8 mouse cellular contexts compared by ENCODE assay signal in genomic region chr10:82811855-82812431, GRCm38 (mm10). TPM values are rescaled to one million over a fixed set of nuclear protein-coding genes. Genes with fewer than 3 reads are reported as not detected.
DNase-seq lines count a peak whose midpoint lies in the region; ATAC-seq and TF ChIP-seq lines count a peak whose summit lies in the region.

No protein-coding gene starts in this region.

- no peaks in the 10 kb centered on the region for H3K4me1 ChIP-seq in intestine, embryonic 16.5 days (ENCODE audit: control insufficient read depth, insufficient read depth, low read length)
- peaks cover 27% of the 10 kb centered on the region for H3K4me1 ChIP-seq in limb, embryonic 13.5 days
- H3K4me1 ChIP-seq in midbrain, embryonic 14.5 days (ENCODE audit: control insufficient read depth, insufficient read depth, low read length), result peaks cover 4% of the 10 kb centered on the region; the same call in 1 of the 2 replicates
- H3K4me1 ChIP-seq in small intestine, adult 2 months (ENCODE audit: control insufficient read depth, insufficient read depth, insufficient read length, low read length), result peaks cover under 1% of the 10 kb centered on the region

- 7% methylated on average over 35 of the region's 52 CpGs for WGBS in intestine, embryonic 16.5 days
- WGBS in limb, embryonic 13.5 days, result 7% methylated on average over 33 of the region's 52 CpGs
- 4% methylated on average over 50 of the region's 52 CpGs for WGBS in midbrain, embryonic 14.5 days
- WGBS in small intestine, adult 2 months, result 6% methylated on average over 43 of the region's 52 CpGs

- H3K9me3 ChIP-seq in intestine, embryonic 16.5 days (ENCODE audit: control insufficient read depth, low read length), result no peaks in the 10 kb centered on the region
- no peaks in the 10 kb centered on the region for H3K9me3 ChIP-seq in limb, embryonic 13.5 days
- no peaks in the 10 kb centered on the region for H3K9me3 ChIP-seq in midbrain, embryonic 14.5 days (ENCODE audit: control insufficient read depth, low read length)

- peak; percentile 78 for ATAC-seq in granulocyte monocyte progenitor cell, adult 5-6 weeks (replicated peaks; ENCODE audit: poor library complexity, severe bottlenecking)
- ATAC-seq in intestine, embryonic 16.5 days, result peak; percentile 85
- ATAC-seq in limb, embryonic 13.5 days (ENCODE audit: low FRiP score, low read depth), result peak; percentile 60
- peak; percentile 80; the same call in 1 of the 2 replicates for ATAC-seq in midbrain, embryonic 14.5 days (ENCODE audit: low FRiP score, low TSS enrichment)

- no peaks in the 10 kb centered on the region for H3K27me3 ChIP-seq in intestine, embryonic 16.5 days (replicated peaks; ENCODE audit: control insufficient read depth, insufficient read depth, low read length)
- no peaks in the 10 kb centered on the region for H3K27me3 ChIP-seq in limb, embryonic 13.5 days
- H3K27me3 ChIP-seq in midbrain, embryonic 14.5 days (ENCODE audit: control insufficient read depth, insufficient read depth, low read length), result no peaks in the 10 kb centered on the region
- no peaks in the 10 kb centered on the region for H3K27me3 ChIP-seq in small intestine, adult 2 months (ENCODE audit: control insufficient read depth, insufficient read depth, low read length)

- peak overlapping the region; percentile 82 for H3K4me2 ChIP-seq in intestine, embryonic 16.5 days (ENCODE audit: low read depth, low read length)
- peak overlapping the region; percentile 70 for H3K4me2 ChIP-seq in limb, embryonic 13.5 days (replicated peaks)
- peak overlapping the region; percentile 58 for H3K4me2 ChIP-seq in midbrain, embryonic 14.5 days (ENCODE audit: low read length)

- no peaks in the 10 kb centered on the region for H3K36me3 ChIP-seq in intestine, embryonic 16.5 days (ENCODE audit: control insufficient read depth, insufficient read depth, low read length)
- no peaks in the 10 kb centered on the region for H3K36me3 ChIP-seq in limb, embryonic 13.5 days
- H3K36me3 ChIP-seq in midbrain, embryonic 14.5 days (ENCODE audit: control insufficient read depth, insufficient read depth, low read length), result no peaks in the 10 kb centered on the region
- H3K36me3 ChIP-seq in small intestine, adult 2 months (ENCODE audit: control insufficient read depth, insufficient read depth, low read length), result no peaks in the 10 kb centered on the region

- DNase-seq in adrenal gland, postnatal 14 days, result peak; percentile 90
- peak; percentile 52 for DNase-seq in embryo, embryonic 11.5 days (ENCODE audit: low read depth, low spot score)
- peak; percentile 89 for DNase-seq in midbrain, embryonic 14.5 days
- no peak for DNase-seq in adipocyte (ENCODE audit: low spot score)

- no peak overlapping the region for H3K27ac ChIP-seq in intestine, embryonic 16.5 days (ENCODE audit: low read length)
- H3K27ac ChIP-seq in limb, embryonic 13.5 days, result no peak overlapping the region
- H3K27ac ChIP-seq in midbrain, embryonic 14.5 days (replicated peaks; ENCODE audit: low read depth, low read length), result no peak overlapping the region
- H3K27ac ChIP-seq in small intestine, adult 2 months (ENCODE audit: insufficient read depth, low read depth, low read length), result no peak overlapping the region

- H3K9ac ChIP-seq in intestine, embryonic 16.5 days (ENCODE audit: low read depth, low read length), result peak overlapping the region; percentile 69
- peak overlapping the region; percentile 65 for H3K9ac ChIP-seq in limb, embryonic 13.5 days
- peak overlapping the region; percentile 48; the same call in 1 of the 2 replicates for H3K9ac ChIP-seq in midbrain, embryonic 14.5 days (replicated peaks; ENCODE audit: low read length)

- H3K4me3 ChIP-seq in intestine, embryonic 16.5 days (ENCODE audit: low read length), result peak overlapping the region; percentile 56
- H3K4me3 ChIP-seq in limb, embryonic 13.5 days, result peak overlapping the region; percentile 54
- peak overlapping the region; percentile 46 for H3K4me3 ChIP-seq in midbrain, embryonic 14.5 days (replicated peaks; ENCODE audit: low read depth, low read length)
- peak overlapping the region; percentile 70 for H3K4me3 ChIP-seq in small intestine, adult 2 months (ENCODE audit: low read depth, low read length)

- TF ChIP-seq POLR2A in small intestine, adult 2 months (IDR thresholded peaks at IDR 0.05; ENCODE audit: low read depth, low read length), result no peak

- TF ChIP-seq CTCF in small intestine, adult 2 months (IDR thresholded peaks at IDR 0.05; ENCODE audit: extremely low read depth, insufficient read length, insufficient replicate concordance, low read depth, low read length), result peak; percentile 72

RNA-seq across cellular contexts. Expression of gene Txnrd1, which starts 21.8 kb away (rescaled TPM):
- total RNA-seq in adrenal gland, postnatal 14 days (2021), result 106 and 115 TPM in 2 replicates
- total RNA-seq in granulocyte monocyte progenitor cell, adult 5-6 weeks (2014; fragmentation: Nextera tagmentation), result 59.2 and 69.7 TPM in 2 replicates
- total RNA-seq in granulocyte monocyte progenitor cell, adult 5-6 weeks (2017), result 85.1 and 91.5 TPM in 2 replicates
- polyA plus RNA-seq in intestine, embryonic 16.5 days (2015; fragmentation: Nextera tagmentation; extraction: Ambion mirVana), result 107 and 108 TPM in 2 replicates
- 105 and 116 TPM in 2 replicates for polyA plus RNA-seq in limb, embryonic 13.5 days (2015; fragmentation: Nextera tagmentation; extraction: Ambion mirVana)
- polyA plus RNA-seq in midbrain, embryonic 14.5 days (2014; fragmentation: Nextera tagmentation; extraction: Ambion mirVana), result 118 and 150 TPM in 2 replicates
- polyA plus RNA-seq in small intestine, adult 2 months (2012; rRNA removed), result 58.6 and 69.4 TPM in 2 replicates

RNA-seq across cellular contexts. Expression of gene Nfyb, which starts 48.0 kb away (rescaled TPM):
- total RNA-seq in adrenal gland, postnatal 14 days (2021), result 20.3 and 25.2 TPM in 2 replicates
- total RNA-seq in granulocyte monocyte progenitor cell, adult 5-6 weeks (2014; fragmentation: Nextera tagmentation), result 27.2 and 41.6 TPM in 2 replicates
- 68.1 and 75.2 TPM in 2 replicates for total RNA-seq in granulocyte monocyte progenitor cell, adult 5-6 weeks (2017)
- polyA plus RNA-seq in intestine, embryonic 16.5 days (2015; fragmentation: Nextera tagmentation; extraction: Ambion mirVana), result 31.4 and 34.7 TPM in 2 replicates
- 53.4 and 60.5 TPM in 2 replicates for polyA plus RNA-seq in limb, embryonic 13.5 days (2015; fragmentation: Nextera tagmentation; extraction: Ambion mirVana)
- polyA plus RNA-seq in midbrain, embryonic 14.5 days (2014; fragmentation: Nextera tagmentation; extraction: Ambion mirVana), result 52.1 and 55.9 TPM in 2 replicates
- 1.2 and 5.2 TPM in 2 replicates for polyA plus RNA-seq in small intestine, adult 2 months (2012; rRNA removed)

RNA-seq across cellular contexts. Expression of gene Eid3, which starts 54.5 kb away (rescaled TPM):
- total RNA-seq in adrenal gland, postnatal 14 days (2021), result 2.3 and 3.0 TPM in 2 replicates
- 2.5 and 3.7 TPM in 2 replicates for total RNA-seq in granulocyte monocyte progenitor cell, adult 5-6 weeks (2014; fragmentation: Nextera tagmentation)
- 2.2 and 2.6 TPM in 2 replicates for total RNA-seq in granulocyte monocyte progenitor cell, adult 5-6 weeks (2017)
- polyA plus RNA-seq in intestine, embryonic 16.5 days (2015; fragmentation: Nextera tagmentation; extraction: Ambion mirVana), result 0.20 and 0.23 TPM in 2 replicates
- 0.49 and 0.51 TPM in 2 replicates for polyA plus RNA-seq in limb, embryonic 13.5 days (2015; fragmentation: Nextera tagmentation; extraction: Ambion mirVana)
- polyA plus RNA-seq in midbrain, embryonic 14.5 days (2014; fragmentation: Nextera tagmentation; extraction: Ambion mirVana), result 0.50 and 0.59 TPM in 2 replicates
- polyA plus RNA-seq in small intestine, adult 2 months (2012; rRNA removed), result 0.43 and 0.48 TPM in 2 replicates
